Mouse (Mus musculus): ENCODE results near the gene Hs6st2. TPM values are rescaled to one million over a fixed set of nuclear protein-coding genes. Genes with fewer than 3 reads are reported as not detected.

Hs6st2 gene
- polyA plus RNA-seq, 1 experiment from 2014 or later: 28.7 TPM

GRCm38 (mm10) chrX:51531136-51531535, 150.5 kb downstream of the Hs6st2 start:
- no peak overlapping the region for H3K27ac ChIP-seq (replicated peaks; ENCODE audit: low read depth, low read length)
- H3K4me1 ChIP-seq (ENCODE audit: control insufficient read depth, insufficient read depth, low read length): no peaks in the 10 kb centered on the region
- H3K9me3 ChIP-seq (ENCODE audit: control insufficient read depth, low read length): no peaks in the 10 kb centered on the region
- WGBS: 79% methylated on average over 1 of the region's 1 CpGs
- ATAC-seq (ENCODE audit: insufficient number of reproducible peaks, low FRiP score, low TSS enrichment, low read depth): no peak
- no peak overlapping the region for H3K4me2 ChIP-seq (ENCODE audit: low read depth, severe bottlenecking)
- DNase-seq (ENCODE audit: low spot score): no peak
- H3K27me3 ChIP-seq (ENCODE audit: control insufficient read depth, insufficient read depth, low read length): no peaks in the 10 kb centered on the region
- no peaks in the 10 kb centered on the region for H3K36me3 ChIP-seq (ENCODE audit: control insufficient read depth, insufficient read depth, low read length)
- no peak overlapping the region for H3K4me3 ChIP-seq (ENCODE audit: low read depth, low read length)
- no peak overlapping the region for H3K9ac ChIP-seq (ENCODE audit: low read length)

DNA sequence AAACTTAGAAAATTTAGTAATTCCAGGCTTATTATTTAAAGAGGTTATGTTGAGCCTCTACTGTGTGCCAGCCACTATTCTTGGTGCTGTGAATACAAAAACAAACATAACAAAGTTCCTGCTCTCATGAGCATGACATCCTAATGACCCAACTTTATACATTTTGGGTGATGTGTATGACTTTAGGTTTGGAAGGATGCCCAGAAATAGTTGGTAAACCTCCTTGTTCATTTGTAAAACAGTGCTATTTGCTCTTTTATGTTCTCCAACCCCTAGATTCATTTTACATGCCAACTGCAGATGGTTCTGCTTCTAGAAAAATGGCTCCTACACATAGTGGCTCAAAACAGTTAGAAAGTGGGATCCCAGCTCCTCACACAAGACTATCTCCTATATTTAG, 153.1 kb downstream of the Hs6st2 start:
- Histone ChIP-seq H3K4me2 (ENCODE audit: low read depth, severe bottlenecking) (no peak overlapping the region), H3K9me3 (ENCODE audit: control insufficient read depth, low read length) (no peaks in the 10 kb centered on the region), H3K27me3 (ENCODE audit: control insufficient read depth, insufficient read depth, low read length) (no peaks in the 10 kb centered on the region), H3K4me3 (ENCODE audit: low read depth, low read length) (no peak overlapping the region), H3K27ac (replicated peaks; ENCODE audit: low read depth, low read length) (no peak overlapping the region), H3K4me1 (ENCODE audit: control insufficient read depth, insufficient read depth, low read length) (no peaks in the 10 kb centered on the region), H3K36me3 (ENCODE audit: control insufficient read depth, insufficient read depth, low read length) (no peaks in the 10 kb centered on the region), H3K9ac (ENCODE audit: low read length) (no peak overlapping the region)
- ATAC-seq (ENCODE audit: insufficient number of reproducible peaks, low FRiP score, low TSS enrichment, low read depth) (no peak), DNase-seq (ENCODE audit: low spot score) (no peak)

DNA sequence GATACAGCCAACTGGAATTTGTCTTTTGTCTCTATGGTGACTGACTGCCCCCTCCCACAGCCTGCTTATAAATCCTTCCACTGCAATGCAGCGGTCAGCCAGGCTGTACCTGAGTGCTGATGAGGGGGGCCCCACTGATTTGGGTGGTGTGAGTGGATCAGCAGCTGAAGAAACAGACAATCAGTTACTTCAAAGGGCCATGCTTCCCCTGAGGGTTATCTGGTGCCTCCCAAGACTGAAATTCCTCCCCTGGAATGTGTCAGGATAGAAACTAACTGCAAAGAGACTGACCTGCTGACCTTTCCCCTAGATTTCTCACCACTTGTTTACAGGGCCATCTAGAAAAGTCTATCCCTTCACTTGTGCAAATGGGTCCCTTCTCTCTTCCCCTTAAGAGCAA, 166.8 kb downstream of the Hs6st2 start:
- no peak for ATAC-seq (ENCODE audit: insufficient number of reproducible peaks, low FRiP score, low TSS enrichment, low read depth)
- H3K9ac ChIP-seq (ENCODE audit: low read length): no peak overlapping the region
- H3K4me1 ChIP-seq (ENCODE audit: control insufficient read depth, insufficient read depth, low read length): no peaks in the 10 kb centered on the region
- no peaks in the 10 kb centered on the region for H3K9me3 ChIP-seq (ENCODE audit: control insufficient read depth, low read length)
- DNase-seq (ENCODE audit: low spot score): no peak
- H3K27me3 ChIP-seq (ENCODE audit: control insufficient read depth, insufficient read depth, low read length): no peaks in the 10 kb centered on the region
- no peak overlapping the region for H3K4me3 ChIP-seq (ENCODE audit: low read depth, low read length)
- no peak overlapping the region for H3K4me2 ChIP-seq (ENCODE audit: low read depth, severe bottlenecking)
- H3K36me3 ChIP-seq (ENCODE audit: control insufficient read depth, insufficient read depth, low read length): no peaks in the 10 kb centered on the region
- WGBS: 19% methylated on average over 1 of the region's 1 CpGs
- no peak overlapping the region for H3K27ac ChIP-seq (replicated peaks; ENCODE audit: low read depth, low read length)

GRCm38 (mm10) chrX:51506526-51506925, 175.1 kb downstream of the Hs6st2 start:
- 73% methylated on average over 4 of the region's 4 CpGs for WGBS
- no peak overlapping the region for H3K4me3 ChIP-seq (ENCODE audit: low read depth, low read length)
- no peaks in the 10 kb centered on the region for H3K4me1 ChIP-seq (ENCODE audit: control insufficient read depth, insufficient read depth, low read length)
- no peaks in the 10 kb centered on the region for H3K9me3 ChIP-seq (ENCODE audit: control insufficient read depth, low read length)
- H3K27me3 ChIP-seq (ENCODE audit: control insufficient read depth, insufficient read depth, low read length): no peaks in the 10 kb centered on the region
- no peak overlapping the region for H3K9ac ChIP-seq (ENCODE audit: low read length)
- no peak overlapping the region for H3K27ac ChIP-seq (replicated peaks; ENCODE audit: low read depth, low read length)
- no peak for DNase-seq (ENCODE audit: low spot score)
- H3K4me2 ChIP-seq (ENCODE audit: low read depth, severe bottlenecking): no peak overlapping the region
- ATAC-seq (ENCODE audit: insufficient number of reproducible peaks, low FRiP score, low TSS enrichment, low read depth): no peak
- H3K36me3 ChIP-seq (ENCODE audit: control insufficient read depth, insufficient read depth, low read length): no peaks in the 10 kb centered on the region

- ATAC-seq (ENCODE audit: insufficient number of reproducible peaks, low FRiP score, low TSS enrichment, low read depth) (no peak), DNase-seq (ENCODE audit: low spot score) (no peak)
- H3K27ac ChIP-seq (replicated peaks; ENCODE audit: low read depth, low read length): no peak overlapping the region
- 83% methylated on average over 1 of the region's 1 CpGs for WGBS
- no peaks in the 10 kb centered on the region for H3K4me1 ChIP-seq (ENCODE audit: control insufficient read depth, insufficient read depth, low read length)
- no peak overlapping the region for H3K9ac ChIP-seq (ENCODE audit: low read length)
- H3K27me3 ChIP-seq (ENCODE audit: control insufficient read depth, insufficient read depth, low read length): no peaks in the 10 kb centered on the region
- no peaks in the 10 kb centered on the region for H3K9me3 ChIP-seq (ENCODE audit: control insufficient read depth, low read length)
- no peak overlapping the region for H3K4me2 ChIP-seq (ENCODE audit: low read depth, severe bottlenecking)
- no peaks in the 10 kb centered on the region for H3K36me3 ChIP-seq (ENCODE audit: control insufficient read depth, insufficient read depth, low read length)
- no peak overlapping the region for H3K4me3 ChIP-seq (ENCODE audit: low read depth, low read length)
Observed at GRCm38 (mm10) chrX:51505691-51506090, 176.0 kb downstream of the Hs6st2 start.

GRCm38 (mm10) chrX:51503781-51504471, 177.7 kb downstream of the Hs6st2 start:
- Histone ChIP-seq H3K36me3 (ENCODE audit: control insufficient read depth, insufficient read depth, low read length) (no peaks in the 10 kb centered on the region), H3K9me3 (ENCODE audit: control insufficient read depth, low read length) (no peaks in the 10 kb centered on the region), H3K9ac (ENCODE audit: low read length) (no peak overlapping the region), H3K4me1 (ENCODE audit: control insufficient read depth, insufficient read depth, low read length) (no peaks in the 10 kb centered on the region), H3K4me3 (ENCODE audit: low read depth, low read length) (no peak overlapping the region), H3K27ac (replicated peaks; ENCODE audit: low read depth, low read length) (no peak overlapping the region), H3K4me2 (ENCODE audit: low read depth, severe bottlenecking) (no peak overlapping the region), H3K27me3 (ENCODE audit: control insufficient read depth, insufficient read depth, low read length) (no peaks in the 10 kb centered on the region)
- WGBS: 67% methylated on average over 7 of the region's 7 CpGs
- DNase-seq (ENCODE audit: low spot score) (no peak), ATAC-seq (ENCODE audit: insufficient number of reproducible peaks, low FRiP score, low TSS enrichment, low read depth) (no peak)

- Histone ChIP-seq H3K4me1 (ENCODE audit: control insufficient read depth, insufficient read depth, low read length) (no peaks in the 10 kb centered on the region), H3K9me3 (ENCODE audit: control insufficient read depth, low read length) (no peaks in the 10 kb centered on the region), H3K4me2 (ENCODE audit: low read depth, severe bottlenecking) (no peak overlapping the region), H3K27me3 (ENCODE audit: control insufficient read depth, insufficient read depth, low read length) (no peaks in the 10 kb centered on the region), H3K4me3 (ENCODE audit: low read depth, low read length) (no peak overlapping the region), H3K27ac (replicated peaks; ENCODE audit: low read depth, low read length) (no peak overlapping the region), H3K36me3 (ENCODE audit: control insufficient read depth, insufficient read depth, low read length) (no peaks in the 10 kb centered on the region), H3K9ac (ENCODE audit: low read length) (no peak overlapping the region)
- 69% methylated on average over 1 of the region's 1 CpGs for WGBS
- no peak for ATAC-seq (ENCODE audit: insufficient number of reproducible peaks, low FRiP score, low TSS enrichment, low read depth)
- DNase-seq (ENCODE audit: low spot score): no peak
Observed at GRCm38 (mm10) chrX:51497831-51498230, 183.8 kb downstream of the Hs6st2 start.

DNA sequence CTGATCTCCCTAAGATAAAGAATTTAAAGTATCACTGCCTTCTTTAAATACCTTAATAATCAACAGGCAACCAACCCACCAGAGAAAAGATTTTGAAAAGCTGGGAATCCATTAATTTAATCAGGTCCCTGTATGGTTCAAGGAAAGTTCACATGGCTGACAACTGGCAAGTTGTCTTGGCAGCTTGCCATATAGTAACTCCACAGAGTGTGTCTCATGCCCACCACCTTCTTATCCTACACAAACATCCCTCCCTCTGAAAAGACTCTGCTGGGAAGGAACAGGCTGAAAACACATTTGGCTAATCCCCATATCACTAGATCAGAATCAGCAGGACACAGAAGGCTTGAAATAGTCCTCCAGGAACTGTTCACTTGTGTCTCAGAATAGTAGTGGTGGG, 193.3 kb downstream of the Hs6st2 start:
- no peak overlapping the region for H3K9ac ChIP-seq (ENCODE audit: low read length)
- H3K4me1 ChIP-seq (ENCODE audit: control insufficient read depth, insufficient read depth, low read length): no peaks in the 10 kb centered on the region
- ATAC-seq (ENCODE audit: insufficient number of reproducible peaks, low FRiP score, low TSS enrichment, low read depth): no peak
- no peaks in the 10 kb centered on the region for H3K27me3 ChIP-seq (ENCODE audit: control insufficient read depth, insufficient read depth, low read length)
- no peak overlapping the region for H3K4me3 ChIP-seq (ENCODE audit: low read depth, low read length)
- no peak for DNase-seq (ENCODE audit: low spot score)
- no peaks in the 10 kb centered on the region for H3K9me3 ChIP-seq (ENCODE audit: control insufficient read depth, low read length)
- no peaks in the 10 kb centered on the region for H3K36me3 ChIP-seq (ENCODE audit: control insufficient read depth, insufficient read depth, low read length)
- no peak overlapping the region for H3K4me2 ChIP-seq (ENCODE audit: low read depth, severe bottlenecking)
- no peak overlapping the region for H3K27ac ChIP-seq (replicated peaks; ENCODE audit: low read depth, low read length)

- H3K27me3 ChIP-seq (ENCODE audit: control insufficient read depth, insufficient read depth, low read length): no peaks in the 10 kb centered on the region
- H3K4me3 ChIP-seq (ENCODE audit: low read depth, low read length): no peak overlapping the region
- ATAC-seq (ENCODE audit: insufficient number of reproducible peaks, low FRiP score, low TSS enrichment, low read depth): no peak
- H3K27ac ChIP-seq (replicated peaks; ENCODE audit: low read depth, low read length): no peak overlapping the region
- no peaks in the 10 kb centered on the region for H3K9me3 ChIP-seq (ENCODE audit: control insufficient read depth, low read length)
- no peaks in the 10 kb centered on the region for H3K36me3 ChIP-seq (ENCODE audit: control insufficient read depth, insufficient read depth, low read length)
- no peak overlapping the region for H3K9ac ChIP-seq (ENCODE audit: low read length)
- 73% methylated on average over 4 of the region's 4 CpGs for WGBS
- no peak overlapping the region for H3K4me2 ChIP-seq (ENCODE audit: low read depth, severe bottlenecking)
- no peaks in the 10 kb centered on the region for H3K4me1 ChIP-seq (ENCODE audit: control insufficient read depth, insufficient read depth, low read length)
- no peak for DNase-seq (ENCODE audit: low spot score)
Observed at GRCm38 (mm10) chrX:51469411-51469810, 212.2 kb downstream of the Hs6st2 start.
